Mouse (Mus musculus): ENCODE results near the gene Rnd2. TPM values are rescaled to one million over a fixed set of nuclear protein-coding genes. Genes with fewer than 3 reads are reported as not detected.
A peak's percentile ranks its signal among the peaks of the same experiment; 100 is the strongest.
"Not testable (repeated sequence)": the region's sequence is repeated elsewhere in the genome, so short reads cannot be mapped to it uniquely, and the experiment has no call there.

The Rnd2 gene
- 1 to 10 TPM; 2.5 to 4.2 TPM for total RNA-seq (2021)
- long read RNA-seq, experiment 1, partial matches to known transcripts, result 0 of 4 reads
- long read RNA-seq, experiment 1, other reads (novel, unspliced or antisense), result 0 of 4 reads
- long read RNA-seq, experiment 2, partial matches to known transcripts, result 0 of 2 reads
- long read RNA-seq, experiment 2, other reads (novel, unspliced or antisense), result 2 of 2 reads

DNA sequence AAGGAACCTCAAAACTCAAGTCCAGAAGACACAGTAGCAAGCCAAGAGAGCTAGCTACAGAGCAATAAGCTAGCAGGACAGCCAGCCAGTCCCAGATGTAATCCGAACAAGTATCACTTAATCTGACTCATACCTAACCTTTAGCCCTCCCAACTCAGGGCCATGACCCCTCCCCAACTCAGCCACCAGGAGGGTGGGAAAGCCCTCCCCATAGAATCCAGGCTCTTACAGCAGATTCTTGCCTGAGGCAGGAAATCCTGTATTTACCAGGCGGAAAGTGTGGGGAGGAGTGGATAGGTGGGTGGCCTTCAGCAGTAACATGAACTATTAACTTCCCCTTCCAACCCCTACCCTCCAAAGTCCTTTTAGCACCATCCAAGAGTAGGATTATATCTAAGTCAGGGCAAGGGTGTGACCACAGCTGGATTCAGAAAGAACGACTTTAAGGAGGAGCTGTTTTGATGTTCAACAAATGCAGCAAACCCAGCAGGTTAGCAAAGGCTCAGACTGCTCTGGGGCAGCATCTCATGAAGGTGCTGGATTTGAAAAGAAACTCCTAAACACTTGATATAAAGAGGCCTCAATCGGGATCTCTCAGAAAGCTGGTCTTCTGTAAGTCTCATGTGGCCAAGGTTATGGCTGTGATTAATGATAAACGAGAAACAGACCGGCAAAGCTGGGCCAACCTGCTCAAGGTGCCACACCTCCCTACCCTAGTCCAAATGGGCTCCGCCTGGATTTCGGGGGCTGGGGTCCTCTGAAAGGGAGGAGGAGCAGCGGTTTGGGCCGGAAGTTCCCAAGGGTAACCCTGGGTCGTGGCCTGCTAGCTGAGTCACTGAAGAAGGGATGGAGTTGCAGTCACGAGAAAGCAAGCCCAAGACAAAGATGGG lies at the start of gene Rnd2:
Gene Rnd2 (plus strand): TSS at position 789 of the 890 bp plus-strand sequence.
- DNase-seq (ENCODE audit: low spot score), result no peak

DNA sequence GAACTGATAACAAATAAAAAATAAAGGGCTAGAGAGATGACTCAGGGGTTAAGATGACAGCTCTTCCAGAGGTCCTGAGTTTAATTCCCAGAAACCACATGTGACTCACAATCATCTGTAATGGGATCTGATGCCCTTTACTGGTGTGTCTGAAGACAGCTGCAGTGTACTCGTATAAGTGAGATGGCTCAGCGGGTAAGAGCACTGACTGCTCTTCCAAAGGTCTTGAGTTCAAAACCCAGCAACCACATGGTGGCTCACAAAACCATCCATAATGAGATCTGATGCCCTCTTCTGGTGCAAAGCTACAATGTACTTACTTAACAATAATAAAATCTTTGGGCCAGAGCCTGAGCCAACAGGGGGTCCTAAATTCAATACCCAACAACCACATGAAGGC lies 49.5 kb upstream of the Rnd2 start:
- no peak for DNase-seq (ENCODE audit: low spot score)

DNA sequence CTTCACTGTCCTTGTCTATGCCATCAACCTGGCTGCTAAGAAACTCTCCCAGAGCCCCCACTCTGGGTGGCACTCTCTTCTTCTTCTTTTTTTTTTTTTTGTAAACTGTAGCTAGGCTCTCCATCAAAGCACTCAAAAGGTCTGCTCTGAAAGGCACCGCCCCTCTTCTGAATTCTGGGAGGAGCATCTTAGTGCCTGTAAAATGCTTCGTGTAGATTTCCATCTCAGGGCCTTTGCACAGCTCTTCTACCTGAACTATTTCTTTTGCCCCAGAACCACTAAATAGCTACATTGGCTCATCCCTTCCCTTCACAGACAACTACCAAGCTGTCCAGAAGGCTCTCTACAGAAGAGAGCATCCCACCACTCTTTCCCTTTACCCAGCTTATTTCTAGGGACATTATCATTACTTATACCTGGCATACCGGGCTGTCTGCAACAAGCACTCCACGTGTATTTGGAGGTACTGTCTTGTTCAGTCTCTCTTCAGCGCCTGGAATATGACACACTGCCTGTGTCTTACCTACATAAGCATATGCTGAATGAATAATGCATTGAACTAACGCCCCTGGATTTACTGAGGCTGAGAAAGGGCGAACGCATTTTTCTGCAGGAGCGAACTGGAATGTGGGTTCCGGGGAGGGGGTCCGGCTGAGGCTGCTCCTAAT lies 48.2 kb upstream of the Rnd2 start:
- DNase-seq (ENCODE audit: low spot score), result no peak

DNA sequence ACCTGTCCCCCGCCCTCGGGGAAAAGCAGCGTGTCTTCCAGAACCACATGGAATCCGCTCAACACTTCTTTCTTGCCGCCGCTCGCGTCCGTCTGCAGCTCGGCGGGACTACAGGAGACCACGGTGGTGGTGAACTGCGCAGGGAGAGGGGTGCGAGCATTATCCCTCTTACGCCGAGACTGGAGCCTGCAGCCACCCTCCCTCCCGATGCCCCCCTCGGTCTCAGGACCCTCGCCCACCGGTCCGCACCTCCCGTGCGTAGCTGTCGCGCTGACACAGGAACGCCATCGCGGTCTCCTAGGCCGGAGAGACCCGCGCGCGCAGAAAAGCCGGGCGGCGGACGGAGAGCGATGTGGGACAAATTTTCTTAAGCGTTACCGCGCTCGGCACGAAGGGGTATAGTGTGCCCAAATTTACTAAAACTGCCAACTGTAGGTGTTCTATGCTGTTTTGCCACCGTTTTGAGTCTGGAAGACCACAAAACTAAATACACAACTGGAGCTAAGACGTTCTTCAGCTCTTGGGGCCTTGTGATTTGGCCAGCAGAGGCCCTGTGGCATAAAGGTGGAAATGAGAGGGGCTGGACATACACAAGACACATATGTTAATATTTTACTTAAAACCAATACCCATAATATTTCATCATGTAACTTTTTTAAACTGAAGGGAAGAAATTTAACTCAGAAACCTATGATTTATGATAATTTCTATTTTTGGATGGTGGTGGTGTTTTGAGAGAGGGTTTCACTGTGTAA lies 47.5 kb upstream of the Rnd2 start, which contains the start of gene Aarsd1:
Gene Aarsd1 (minus strand): TSS at position 515 of the 755 bp plus-strand sequence.
- DNase-seq (ENCODE audit: low spot score), result peak; percentile 90

DNA sequence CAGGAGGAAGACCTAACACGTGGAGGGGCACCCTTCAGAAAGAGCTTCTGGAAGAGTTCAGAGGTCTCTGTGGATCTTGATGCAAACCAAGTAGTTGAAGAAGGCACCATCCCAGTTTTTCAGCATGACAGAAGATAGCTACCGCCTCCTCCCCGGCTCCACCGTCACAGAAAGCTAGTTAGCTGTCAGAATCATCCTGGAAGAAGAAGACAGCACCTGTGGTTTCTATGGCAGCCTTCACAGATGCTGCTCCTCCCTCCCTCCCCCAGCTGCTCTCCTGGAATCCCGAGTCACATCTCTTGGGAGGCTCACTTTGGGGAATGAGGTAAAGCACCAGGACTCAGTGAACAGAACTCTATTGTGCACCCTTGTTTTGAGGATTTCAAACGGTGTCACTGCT lies 45.8 kb upstream of the Rnd2 start:
- no peak for DNase-seq (ENCODE audit: low spot score)

DNA sequence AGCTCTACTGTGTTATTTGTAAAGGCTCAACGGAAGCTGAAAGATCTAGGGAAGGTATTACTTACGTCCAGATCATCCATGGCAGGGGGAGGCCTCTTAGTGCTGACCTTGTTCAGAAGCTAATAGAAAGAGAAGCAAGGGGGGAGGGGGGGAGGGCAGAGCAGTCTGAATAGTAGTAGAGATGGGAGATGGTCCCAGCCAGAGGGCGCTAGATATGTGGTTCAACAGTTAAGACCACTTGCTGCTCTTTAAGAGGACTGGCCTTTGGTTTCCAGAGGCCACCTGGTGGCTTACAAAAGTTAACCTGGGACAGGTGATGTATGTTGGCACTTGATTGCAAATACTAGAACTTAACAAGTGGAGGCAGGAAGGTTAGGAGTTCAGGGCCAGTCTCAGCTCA lies 45.2 kb upstream of the Rnd2 start:
- no peak for DNase-seq (ENCODE audit: low spot score)

DNA sequence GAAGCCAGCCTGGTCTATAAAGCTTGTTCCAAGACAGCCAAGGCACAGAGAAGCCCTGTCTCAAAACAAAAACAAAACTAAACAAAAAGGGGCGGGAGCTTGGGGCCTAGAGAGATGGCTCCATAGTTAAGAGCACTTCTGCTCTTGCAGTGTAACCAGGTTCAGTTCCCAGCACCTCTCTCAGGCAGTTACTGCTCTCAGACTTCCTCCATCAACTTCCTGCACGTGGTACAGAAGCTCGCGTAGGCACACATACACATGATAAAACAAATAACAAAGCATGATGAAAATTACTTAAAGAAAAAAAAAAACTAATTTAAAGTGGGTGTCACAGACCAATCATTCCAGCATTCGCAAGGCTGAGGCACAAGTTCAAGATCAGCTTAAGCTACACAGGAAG lies 44.7 kb upstream of the Rnd2 start:
- no peak for DNase-seq (ENCODE audit: low spot score)

DNA sequence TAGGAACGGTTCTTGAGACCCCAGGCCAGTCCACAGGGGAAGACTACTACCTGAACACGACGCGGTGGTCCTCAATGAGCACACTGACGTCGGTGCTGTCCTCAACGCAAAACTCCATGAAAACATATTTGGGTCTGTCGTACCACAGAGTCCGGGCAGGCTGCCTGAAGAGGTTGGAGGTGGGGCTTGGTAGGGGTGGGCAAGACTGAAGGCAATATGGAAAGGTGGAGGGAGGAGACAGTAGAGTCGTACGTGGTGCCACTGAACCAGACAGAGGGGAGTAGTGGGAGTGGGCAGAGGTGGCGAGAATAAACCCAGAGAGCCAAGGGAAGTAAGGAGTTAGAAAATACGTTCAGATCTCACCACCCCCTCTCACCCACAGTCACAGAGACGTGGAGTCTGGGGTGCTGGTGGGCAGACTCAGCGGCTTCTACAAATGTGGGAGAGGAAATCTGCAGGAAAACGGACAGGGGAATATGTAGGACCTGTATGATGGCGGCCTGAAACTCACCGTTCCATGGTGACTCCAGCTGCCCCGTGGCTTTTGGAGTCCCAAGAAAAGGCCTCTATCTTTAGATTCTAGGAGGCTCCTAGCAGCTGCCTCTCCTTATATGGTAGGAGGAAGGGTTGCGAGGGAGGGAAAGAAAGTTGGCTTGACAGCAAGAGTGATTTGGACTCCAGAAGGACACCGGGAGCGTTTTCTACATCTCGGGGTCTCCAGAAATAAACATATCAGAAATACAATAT lies 40.5 kb upstream of the Rnd2 start, which contains the start of gene Gm27029:
Gene Gm27029 (minus strand): TSS at position 692 of the 747 bp plus-strand sequence.
- DNase-seq (ENCODE audit: low spot score), result no peak

DNA sequence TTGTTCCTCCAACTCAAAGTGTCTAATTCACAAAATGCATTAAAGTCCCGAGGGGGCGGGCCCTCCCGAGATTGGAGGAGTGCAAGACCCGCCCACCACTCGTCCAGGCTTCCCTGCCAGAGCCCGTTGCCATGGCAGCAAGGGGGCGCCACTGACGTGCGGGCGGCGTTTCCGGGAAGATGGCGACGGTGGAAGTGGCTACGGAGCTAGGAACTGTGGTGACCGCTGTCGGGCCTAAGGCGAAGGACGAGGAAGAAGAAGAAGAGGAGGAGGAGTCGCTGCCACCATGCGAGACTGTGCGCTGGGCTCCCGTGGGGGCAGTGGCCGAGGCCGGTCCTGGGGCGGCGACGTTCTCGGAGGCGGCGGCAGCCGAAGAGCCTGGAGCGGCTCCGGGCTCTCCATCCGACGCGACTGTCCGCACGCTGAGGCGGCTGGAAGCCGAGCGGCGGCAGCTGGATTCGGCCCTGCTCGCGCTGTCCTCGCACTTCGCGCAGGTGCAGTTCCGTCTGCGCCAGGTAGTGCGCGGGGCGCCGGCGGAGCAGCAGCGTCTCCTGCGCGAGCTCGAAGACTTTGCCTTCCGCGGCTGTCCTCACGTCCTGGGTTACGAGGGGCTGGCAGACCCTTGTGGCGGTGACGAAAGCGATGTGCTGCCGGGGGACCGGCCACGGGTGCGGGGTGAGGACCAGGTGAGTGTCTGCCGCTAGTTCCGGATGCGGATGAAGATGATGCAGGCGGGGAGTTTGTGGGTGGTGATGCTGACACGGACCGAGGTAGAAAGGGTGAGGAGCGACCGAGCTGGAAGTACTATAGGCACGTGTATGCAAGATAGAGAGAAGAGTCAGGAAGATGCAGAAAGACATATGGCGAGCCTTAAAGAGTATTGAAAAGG lies 39.6 kb upstream of the Rnd2 start, which contains the start of the genes Rundc1 and Ptges3l:
Gene Rundc1 (plus strand): TSS at position 161 of the 889 bp plus-strand sequence.
Gene Ptges3l (minus strand): TSS at position 409 of the 889 bp plus-strand sequence.
- peak; percentile 99 for DNase-seq (ENCODE audit: low spot score)

DNA sequence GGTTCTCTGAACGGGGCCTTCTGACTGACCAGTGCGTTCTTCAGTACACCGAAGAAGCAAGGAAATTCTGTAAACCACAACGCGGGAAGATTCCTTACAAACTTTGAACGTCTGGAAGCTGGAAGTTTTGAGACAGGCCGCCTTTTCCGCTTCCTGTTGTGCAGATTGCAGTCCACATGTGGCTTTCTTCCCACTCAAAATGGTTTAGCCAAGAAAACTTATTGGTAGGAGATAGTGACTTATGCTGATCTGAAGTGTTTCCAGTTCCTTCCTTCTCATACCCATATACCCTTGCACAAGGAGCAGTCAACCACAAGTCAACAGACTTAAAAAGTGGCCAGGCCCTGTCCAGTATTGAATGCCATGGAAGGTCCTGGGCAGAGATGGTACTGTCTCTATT lies 38.6 kb upstream of the Rnd2 start:
- no peak for DNase-seq (ENCODE audit: low spot score)

DNA sequence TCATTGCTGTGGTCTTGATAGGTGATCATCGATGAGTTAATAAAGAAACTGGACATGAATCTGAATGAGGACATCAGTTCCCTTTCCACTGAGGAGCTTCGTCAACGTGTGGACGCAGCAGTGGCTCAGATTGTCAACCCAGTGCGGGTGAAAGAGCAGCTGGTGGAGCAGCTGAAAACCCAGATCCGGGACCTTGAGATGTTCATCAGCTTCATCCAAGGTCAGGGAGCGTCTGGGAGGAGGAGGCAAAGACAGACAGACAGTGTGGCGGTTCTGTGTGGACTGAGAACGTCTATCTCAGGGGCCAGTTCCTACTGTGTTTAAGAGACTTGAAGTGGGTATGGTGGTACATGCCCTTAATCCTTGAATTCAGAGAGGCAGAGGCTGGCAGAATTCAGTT lies 33.5 kb upstream of the Rnd2 start:
- DNase-seq (ENCODE audit: low spot score), result no peak

DNA sequence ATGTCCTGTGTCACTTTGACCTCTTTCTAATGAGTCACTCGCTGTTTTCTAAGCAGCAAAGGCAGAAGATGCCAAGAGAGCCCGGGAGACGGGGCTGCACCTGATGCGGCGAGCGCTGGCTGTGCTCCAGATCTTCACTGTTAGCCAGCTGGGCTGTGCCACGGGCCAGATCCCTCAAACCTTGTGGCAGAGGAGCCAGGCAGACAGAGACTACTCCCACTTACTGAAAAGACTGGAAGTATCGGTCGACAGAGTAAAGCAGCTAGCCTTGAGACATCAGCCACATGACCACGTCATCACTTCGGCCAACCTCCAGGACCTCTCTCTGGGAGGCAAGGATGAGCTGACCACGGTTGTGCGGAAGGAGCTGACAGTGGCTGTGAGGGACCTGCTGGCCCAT lies 31.4 kb upstream of the Rnd2 start:
- DNase-seq (ENCODE audit: low spot score), result no peak

DNA sequence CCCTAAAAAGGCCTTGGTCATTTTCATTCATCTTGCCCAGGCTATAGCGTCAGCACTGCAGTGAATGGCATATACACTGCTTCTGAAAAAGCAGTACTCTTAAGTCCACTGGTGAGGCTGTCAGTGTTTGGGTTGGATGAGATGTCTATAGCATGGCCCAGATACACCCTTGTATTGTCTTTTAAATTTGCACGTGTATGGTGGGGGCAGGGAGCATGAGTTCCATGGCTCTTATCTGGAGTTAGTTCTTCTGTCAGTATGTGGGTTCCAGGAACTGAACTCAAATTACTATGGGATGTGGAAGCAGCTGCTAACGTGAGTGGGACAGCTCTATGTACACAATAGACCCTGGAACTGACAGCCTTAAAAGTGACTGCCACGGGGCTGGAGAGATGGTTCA lies 29.0 kb upstream of the Rnd2 start:
- no peak for DNase-seq (ENCODE audit: low spot score)

DNA sequence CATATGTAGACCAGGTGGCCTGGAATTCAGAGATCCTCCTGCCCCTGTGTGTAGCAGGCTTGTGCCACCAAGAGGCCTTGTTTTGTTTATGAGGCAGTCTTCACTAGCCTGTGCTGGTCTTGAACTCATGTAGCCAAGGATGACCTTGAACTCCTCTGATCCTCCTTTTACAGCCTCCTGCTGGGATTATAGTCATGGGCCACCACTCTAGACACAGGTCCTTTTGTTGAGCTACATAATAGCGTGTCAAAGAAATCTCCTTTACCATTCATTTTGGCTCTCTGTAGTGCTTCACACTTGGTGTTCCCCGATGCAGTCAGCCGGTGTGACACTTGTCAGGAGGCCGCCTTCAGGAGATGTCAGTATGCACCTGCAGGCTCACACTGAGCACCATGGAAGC lies 27.9 kb upstream of the Rnd2 start:
- DNase-seq (ENCODE audit: low spot score), result no peak

DNA sequence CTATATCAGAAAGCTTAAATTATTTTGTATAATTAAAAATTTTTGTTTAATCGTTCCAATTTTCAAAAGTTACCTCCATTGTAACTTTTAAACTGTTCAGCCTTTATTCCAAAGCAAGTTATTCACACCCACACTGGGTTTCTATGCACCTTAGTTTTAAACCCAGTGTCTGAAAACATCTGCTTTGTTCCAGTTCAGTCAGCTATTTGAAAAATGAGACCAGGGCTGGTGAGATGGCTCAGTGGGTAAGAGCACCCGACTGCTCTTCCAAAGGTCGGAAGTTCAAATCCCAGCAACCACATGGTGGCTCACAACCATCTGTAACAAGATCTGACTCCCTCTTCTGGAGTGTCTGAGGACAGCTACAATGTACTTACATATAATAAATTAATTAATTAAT lies 26.8 kb upstream of the Rnd2 start:
- not testable (repeated sequence) for DNase-seq (ENCODE audit: low spot score)

DNA sequence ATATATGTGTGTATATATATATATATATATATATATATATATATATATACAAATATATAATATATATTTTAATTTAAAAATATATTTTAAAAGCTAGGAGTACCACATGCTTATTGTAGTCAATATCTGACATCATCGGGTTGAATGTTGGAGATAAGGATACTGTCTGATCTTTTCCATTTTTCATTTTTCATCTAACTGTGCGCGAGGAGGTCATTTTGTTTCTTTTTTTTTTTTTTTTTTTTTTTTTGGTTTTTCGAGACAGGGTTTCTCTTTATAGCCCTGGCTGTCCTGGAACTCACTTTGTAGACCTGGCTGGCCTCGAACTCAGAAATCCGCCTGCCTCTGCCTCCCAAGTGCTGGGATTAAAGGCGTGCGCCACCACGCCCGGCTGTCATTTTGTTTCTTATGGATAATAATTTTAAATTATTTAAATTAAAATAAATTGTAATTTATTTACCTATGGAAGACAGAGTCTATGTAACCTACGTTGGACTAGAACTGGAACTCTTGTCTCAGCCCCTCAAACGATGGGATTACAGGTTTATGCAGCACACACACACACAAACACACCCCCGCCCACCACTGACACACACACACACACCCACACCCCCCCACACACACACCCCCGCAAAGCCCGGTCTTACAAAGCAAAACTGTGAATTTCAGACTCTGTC lies 23.2 kb upstream of the Rnd2 start:
- DNase-seq (ENCODE audit: low spot score), result not testable (repeated sequence)

DNA sequence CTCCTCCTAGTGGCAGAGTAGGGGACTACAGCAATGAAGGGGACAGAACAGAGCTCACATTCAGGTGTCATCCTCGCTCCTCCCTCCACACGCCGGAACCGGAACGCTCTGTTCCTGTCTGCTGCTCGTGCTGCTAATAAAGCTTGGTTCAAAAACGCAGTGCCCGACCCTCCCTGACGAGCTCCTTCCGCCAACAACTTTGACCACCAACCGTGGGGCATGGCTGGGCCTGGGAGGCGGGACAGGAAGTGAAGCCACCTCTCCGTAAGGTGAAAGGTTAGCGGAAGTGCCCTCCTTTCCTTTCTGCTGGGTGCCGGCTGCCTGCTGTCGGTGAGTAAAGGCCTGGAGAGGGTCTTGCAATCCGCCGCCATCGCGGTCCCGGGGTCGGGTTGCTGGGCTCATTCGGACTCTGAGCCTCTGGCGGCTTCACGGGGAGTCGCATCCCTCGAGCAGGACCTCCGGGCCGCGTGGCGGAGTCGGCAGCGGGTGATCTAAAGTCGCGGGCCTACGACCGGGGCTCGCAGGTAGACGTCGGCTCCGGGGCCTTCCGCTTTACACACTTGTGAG lies 22.6 kb upstream of the Rnd2 start, which contains the start of gene Rpl27:
Gene Rpl27 (plus strand): TSS at position 172 of the 567 bp plus-strand sequence.
- peak; percentile 98 for DNase-seq (ENCODE audit: low spot score)

DNA sequence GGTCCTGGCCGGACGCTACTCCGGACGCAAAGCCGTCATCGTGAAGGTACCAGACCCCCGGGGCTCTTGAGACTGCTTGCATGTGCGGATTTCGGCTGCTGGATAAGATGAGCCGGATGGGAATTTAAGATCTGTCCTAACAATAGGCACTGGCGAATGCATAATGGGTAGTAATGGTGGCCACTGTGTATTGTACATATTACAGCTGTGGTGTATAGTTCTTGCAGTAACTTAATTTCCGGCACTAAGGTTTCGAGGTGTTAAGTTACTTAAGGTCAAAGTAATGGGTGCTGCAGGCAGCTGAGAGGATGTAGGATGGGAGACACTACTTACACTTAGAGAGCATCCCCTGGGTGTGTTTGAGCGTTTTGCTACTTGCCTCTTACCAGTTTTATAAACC lies 22.0 kb upstream of the Rnd2 start:
- no peak for DNase-seq (ENCODE audit: low spot score)

DNA sequence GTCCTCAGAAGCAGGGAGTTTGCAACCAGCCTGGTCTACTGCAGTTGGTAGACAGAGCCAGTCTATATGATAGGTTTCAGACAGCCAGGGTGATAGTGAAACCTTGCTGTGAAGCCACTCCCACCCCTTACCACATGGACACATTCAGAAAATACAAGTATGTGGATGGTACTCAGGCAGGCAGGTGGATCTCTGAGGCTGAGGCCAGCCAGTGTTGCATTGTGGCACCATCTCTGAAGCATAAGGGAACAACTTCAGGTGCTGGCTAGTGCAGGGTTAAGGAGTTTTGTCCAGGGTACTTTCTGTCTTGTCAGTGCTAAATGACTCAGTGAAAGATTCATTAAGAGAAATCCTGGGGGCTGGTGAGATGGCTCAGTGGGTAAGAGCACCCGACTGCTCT lies 18.5 kb upstream of the Rnd2 start:
- DNase-seq (ENCODE audit: low spot score), result no peak
